Mouse (Mus musculus): ENCODE data around the gene Rab44. TPM values are rescaled to one million over a fixed set of nuclear protein-coding genes. Genes with fewer than 3 reads are reported as not detected.

Gene Rab44
- polyA plus RNA-seq, 1 experiment from 2014 or later, result 4.4 TPM

DNA sequence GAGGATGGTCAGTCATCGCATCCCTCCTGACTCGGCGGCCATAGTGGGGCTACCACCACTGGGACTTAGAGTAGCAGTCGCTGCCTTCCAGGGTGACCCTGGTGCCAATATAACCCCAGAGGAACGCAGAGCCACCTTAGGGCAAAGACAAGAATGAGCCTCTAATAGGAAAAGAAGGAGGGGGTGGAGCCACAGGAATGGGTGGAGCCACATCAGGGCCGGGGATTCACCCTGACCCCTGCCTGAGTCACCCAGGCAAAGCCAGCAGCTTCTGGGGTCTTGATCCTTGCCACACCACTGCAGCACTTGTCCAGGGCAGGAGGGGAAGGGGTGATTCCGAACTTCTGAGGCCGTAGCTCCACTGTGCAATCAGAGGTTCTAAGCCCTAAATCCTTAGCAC lies 30.4 kb upstream of the Rab44 start:
- ATAC-seq (replicated peaks; ENCODE audit: low FRiP score) (no peak), DNase-seq (ENCODE audit: low spot score) (no peak)
- Histone ChIP-seq H3K36me3 (ENCODE audit: control insufficient read depth, insufficient read depth, low read length) (no peaks in the 10 kb centered on the region), H3K4me1 (replicated peaks; ENCODE audit: control insufficient read depth, insufficient read depth, low read length) (peaks cover 18% of the 10 kb centered on the region), H3K4me3 (ENCODE audit: low read depth, low read length) (no peak overlapping the region), H3K9me3 (ENCODE audit: control insufficient read depth, low read length) (no peaks in the 10 kb centered on the region), H3K27me3 (replicated peaks; ENCODE audit: control insufficient read depth, insufficient read depth, low read length) (peaks cover 15% of the 10 kb centered on the region), H3K4me2 (no peak overlapping the region), H3K9ac (ENCODE audit: low read depth, low read length) (no peak overlapping the region), H3K27ac (ENCODE audit: low read depth, low read length) (no peak overlapping the region)
- 91% methylated on average over 8 of the region's 8 CpGs for WGBS

GRCm38 (mm10) chr17:29084656-29085055 lies 29.3 kb upstream of the Rab44 start:
- no peak for ATAC-seq (replicated peaks; ENCODE audit: low FRiP score)
- peaks cover 15% of the 10 kb centered on the region for H3K27me3 ChIP-seq (replicated peaks; ENCODE audit: control insufficient read depth, insufficient read depth, low read length)

DNA sequence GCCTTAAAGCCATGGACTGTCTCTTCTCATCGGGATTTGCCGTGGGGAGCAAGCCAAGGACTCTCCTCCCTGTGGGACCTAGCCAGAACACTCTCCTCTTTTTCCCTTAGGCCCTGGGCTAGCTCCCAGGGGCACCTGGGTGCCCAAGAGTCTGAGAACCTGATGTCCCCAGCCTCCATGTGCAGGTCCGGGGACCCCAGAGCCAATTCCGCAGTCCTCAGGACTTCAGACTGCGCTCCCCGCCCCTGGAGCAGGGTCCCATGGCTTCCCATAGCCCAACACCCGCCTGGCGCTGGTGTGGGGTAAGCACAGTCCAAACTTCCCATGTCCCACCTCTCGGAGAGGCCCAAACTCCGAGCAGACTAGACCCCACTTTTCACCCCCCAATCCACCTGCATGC lies 28.7 kb upstream of the Rab44 start:
- Histone ChIP-seq H3K9ac (ENCODE audit: low read depth, low read length) (no peak overlapping the region), H3K27me3 (replicated peaks; ENCODE audit: control insufficient read depth, insufficient read depth, low read length) (peaks cover 14% of the 10 kb centered on the region; the same call in 1 of the 2 replicates), H3K4me2 (no peak overlapping the region), H3K4me3 (ENCODE audit: low read depth, low read length) (no peak overlapping the region), H3K27ac (ENCODE audit: low read depth, low read length) (no peak overlapping the region), H3K36me3 (ENCODE audit: control insufficient read depth, insufficient read depth, low read length) (no peaks in the 10 kb centered on the region), H3K9me3 (ENCODE audit: control insufficient read depth, low read length) (no peaks in the 10 kb centered on the region), H3K4me1 (replicated peaks; ENCODE audit: control insufficient read depth, insufficient read depth, low read length) (peaks cover 14% of the 10 kb centered on the region)
- ATAC-seq (replicated peaks; ENCODE audit: low FRiP score) (no peak; the same call in 1 of the 2 replicates), DNase-seq (ENCODE audit: low spot score) (no peak)
- WGBS, result 80% methylated on average over 10 of the region's 10 CpGs

More at GRCm38 (mm10) chr17:29084656-29085055, 29.3 kb upstream of the Rab44 start:
- Histone ChIP-seq H3K36me3 (ENCODE audit: control insufficient read depth, insufficient read depth, low read length) (no peaks in the 10 kb centered on the region), H3K9me3 (ENCODE audit: control insufficient read depth, low read length) (no peaks in the 10 kb centered on the region), H3K9ac (ENCODE audit: low read depth, low read length) (no peak overlapping the region), H3K27ac (ENCODE audit: low read depth, low read length) (no peak overlapping the region), H3K4me3 (ENCODE audit: low read depth, low read length) (no peak overlapping the region), H3K4me2 (no peak overlapping the region), H3K4me1 (replicated peaks; ENCODE audit: control insufficient read depth, insufficient read depth, low read length) (peaks cover 14% of the 10 kb centered on the region)
- no peak for DNase-seq (ENCODE audit: low spot score)
- WGBS, result 88% methylated on average over 7 of the region's 7 CpGs

DNA sequence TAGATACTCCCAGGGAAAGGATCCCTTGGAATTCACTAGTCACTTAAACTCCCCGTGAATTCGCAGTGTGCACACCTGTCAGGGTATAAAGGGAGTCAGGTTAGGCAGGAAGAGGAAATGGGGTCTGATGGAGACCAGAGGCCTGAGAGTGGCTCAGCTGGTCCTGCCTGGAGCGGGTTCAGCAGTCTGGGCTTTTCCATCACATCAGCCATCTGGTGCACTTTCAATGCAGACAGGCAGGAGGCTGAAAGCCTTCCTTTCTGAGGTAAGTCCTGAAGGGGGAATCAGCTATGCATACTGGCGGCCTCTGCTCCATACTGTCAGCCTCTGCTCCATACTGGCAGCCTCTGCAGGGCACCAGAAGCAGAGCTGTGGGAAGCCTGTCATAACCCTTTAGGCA lies 27.0 kb upstream of the Rab44 start:
- Histone ChIP-seq H3K27ac (ENCODE audit: low read depth, low read length) (no peak overlapping the region), H3K4me2 (no peak overlapping the region), H3K4me3 (ENCODE audit: low read depth, low read length) (no peak overlapping the region), H3K27me3 (replicated peaks; ENCODE audit: control insufficient read depth, insufficient read depth, low read length) (peaks cover 3% of the 10 kb centered on the region; the same call in 1 of the 2 replicates), H3K36me3 (ENCODE audit: control insufficient read depth, insufficient read depth, low read length) (no peaks in the 10 kb centered on the region), H3K9me3 (ENCODE audit: control insufficient read depth, low read length) (no peaks in the 10 kb centered on the region), H3K9ac (ENCODE audit: low read depth, low read length) (no peak overlapping the region), H3K4me1 (replicated peaks; ENCODE audit: control insufficient read depth, insufficient read depth, low read length) (peaks cover 3% of the 10 kb centered on the region; the same call in 1 of the 2 replicates)
- DNase-seq (ENCODE audit: low spot score) (no peak), ATAC-seq (replicated peaks; ENCODE audit: low FRiP score) (no peak)
- WGBS, result 77% methylated on average over 4 of the region's 4 CpGs

DNA sequence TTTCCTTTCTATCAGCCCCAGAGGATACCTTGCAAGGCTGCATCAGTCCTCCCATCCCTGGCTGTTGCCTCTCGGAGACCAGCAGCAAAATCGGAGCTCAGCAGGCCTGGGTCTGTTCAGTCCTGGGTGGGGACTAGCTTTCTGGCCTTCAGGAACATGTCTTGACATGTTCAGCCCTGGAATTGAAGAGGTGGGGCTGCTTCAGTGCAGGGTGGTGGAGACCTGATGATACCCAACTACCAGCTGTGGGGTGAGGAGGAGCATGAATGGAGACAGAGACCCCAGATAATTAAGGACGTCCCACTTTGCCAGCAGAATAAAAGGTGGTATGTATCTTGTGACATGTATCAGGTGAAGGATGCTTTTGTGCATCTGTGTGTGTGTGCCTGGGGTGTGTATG lies 23.2 kb upstream of the Rab44 start, which contains the start of gene Cdkn1a:
Cdkn1a (plus strand) TSS at position 201 of the 400 bp plus-strand sequence.
- peaks cover 28% of the 10 kb centered on the region for H3K27me3 ChIP-seq (replicated peaks; ENCODE audit: control insufficient read depth, insufficient read depth, low read length)
- H3K27ac ChIP-seq (ENCODE audit: low read depth, low read length), result no peak within 1 kb of the TSS
- peaks cover 11% of the 10 kb centered on the region for H3K4me1 ChIP-seq (replicated peaks; ENCODE audit: control insufficient read depth, insufficient read depth, low read length)
- H3K36me3 ChIP-seq (ENCODE audit: control insufficient read depth, insufficient read depth, low read length), result no peaks in the 10 kb centered on the region
- DNase-seq (ENCODE audit: low spot score), result no peak
- H3K9me3 ChIP-seq (ENCODE audit: control insufficient read depth, low read length), result no peaks in the 10 kb centered on the region
- no peak within 1 kb of the TSS for H3K4me3 ChIP-seq (ENCODE audit: low read depth, low read length)
- 83% methylated on average over 3 of the region's 3 CpGs for WGBS
- no peak for ATAC-seq (replicated peaks; ENCODE audit: low FRiP score)
- H3K9ac ChIP-seq (ENCODE audit: low read depth, low read length), result no peak within 1 kb of the TSS
- H3K4me2 ChIP-seq, result no peak within 1 kb of the TSS

GRCm38 (mm10) chr17:29091348-29091944 lies 22.5 kb upstream of the Rab44 start:
- Histone ChIP-seq H3K9me3 (ENCODE audit: control insufficient read depth, low read length) (no peaks in the 10 kb centered on the region), H3K4me3 (ENCODE audit: low read depth, low read length) (no peak overlapping the region), H3K36me3 (ENCODE audit: control insufficient read depth, insufficient read depth, low read length) (no peaks in the 10 kb centered on the region), H3K4me2 (no peak overlapping the region), H3K4me1 (replicated peaks; ENCODE audit: control insufficient read depth, insufficient read depth, low read length) (peaks cover 11% of the 10 kb centered on the region), H3K27me3 (replicated peaks; ENCODE audit: control insufficient read depth, insufficient read depth, low read length) (peaks cover 28% of the 10 kb centered on the region), H3K9ac (ENCODE audit: low read depth, low read length) (no peak overlapping the region), H3K27ac (ENCODE audit: low read depth, low read length) (no peak overlapping the region)
- ATAC-seq (replicated peaks; ENCODE audit: low FRiP score) (no peak), DNase-seq (ENCODE audit: low spot score) (no peak)
- WGBS, result 48% methylated on average over 6 of the region's 6 CpGs

DNA sequence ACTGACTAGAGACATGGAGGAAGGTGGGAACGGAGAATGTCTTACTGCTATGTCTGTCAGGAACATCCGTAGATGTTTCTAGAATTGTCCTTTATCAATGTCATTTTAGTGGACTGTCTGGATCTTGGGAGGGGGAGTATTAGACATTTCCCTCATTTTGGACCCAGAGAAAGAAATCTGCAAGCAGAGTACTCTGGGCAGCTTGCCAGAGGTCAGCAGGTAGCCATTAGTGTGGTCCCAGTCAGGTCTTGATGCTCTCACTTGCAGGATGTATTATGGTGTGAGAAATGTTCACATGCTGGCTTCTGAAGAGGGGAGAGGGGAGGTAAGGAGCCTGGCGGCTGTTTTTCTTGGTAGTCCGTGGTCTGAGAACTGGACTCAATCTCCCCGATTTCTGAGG lies 21.4 kb upstream of the Rab44 start:
- 56% methylated on average over 5 of the region's 5 CpGs for WGBS
- ATAC-seq (replicated peaks; ENCODE audit: low FRiP score), result no peak

GRCm38 (mm10) chr17:29093110-29093952 lies 20.6 kb upstream of the Rab44 start:
- Histone ChIP-seq H3K9ac (ENCODE audit: low read depth, low read length) (no peak overlapping the region), H3K4me1 (replicated peaks; ENCODE audit: control insufficient read depth, insufficient read depth, low read length) (peaks cover 11% of the 10 kb centered on the region), H3K9me3 (ENCODE audit: control insufficient read depth, low read length) (no peaks in the 10 kb centered on the region), H3K4me2 (peak overlapping the region; percentile 71), H3K27ac (ENCODE audit: low read depth, low read length) (no peak overlapping the region), H3K4me3 (ENCODE audit: low read depth, low read length) (peak overlapping the region; percentile 57), H3K27me3 (replicated peaks; ENCODE audit: control insufficient read depth, insufficient read depth, low read length) (peaks cover 28% of the 10 kb centered on the region), H3K36me3 (ENCODE audit: control insufficient read depth, insufficient read depth, low read length) (no peaks in the 10 kb centered on the region)
- 8% methylated on average over 36 of the region's 36 CpGs for WGBS
- ATAC-seq (replicated peaks; ENCODE audit: low FRiP score) (peak; percentile 82), DNase-seq (ENCODE audit: low spot score) (peak; percentile 81)

More for the DNA sequence above, 21.4 kb upstream of the Rab44 start:
- Histone ChIP-seq H3K9ac (ENCODE audit: low read depth, low read length) (no peak overlapping the region), H3K9me3 (ENCODE audit: control insufficient read depth, low read length) (no peaks in the 10 kb centered on the region), H3K36me3 (ENCODE audit: control insufficient read depth, insufficient read depth, low read length) (no peaks in the 10 kb centered on the region), H3K4me3 (ENCODE audit: low read depth, low read length) (no peak overlapping the region), H3K27me3 (replicated peaks; ENCODE audit: control insufficient read depth, insufficient read depth, low read length) (peaks cover 28% of the 10 kb centered on the region), H3K4me2 (no peak overlapping the region), H3K4me1 (replicated peaks; ENCODE audit: control insufficient read depth, insufficient read depth, low read length) (peaks cover 11% of the 10 kb centered on the region), H3K27ac (ENCODE audit: low read depth, low read length) (no peak overlapping the region)
- no peak for DNase-seq (ENCODE audit: low spot score)

Data from liver, embryonic 11.5 days (tissue).